Mouse (Mus musculus) spleen, postnatal 14 days (tissue): ENCODE results near the gene Clstn1.

Experiments used
- DNase-seq, 2 experiments: peaks; one replicate each; pipeline ENCODE4 v3.0.0; 2021 to 2022; ENCODE audit warnings: low spot score in 2 of 2

The Clstn1 gene

GRCm38 (mm10) chr4:149586044-149586782 lies at the start of gene Clstn1:
Gene Clstn1, plus strand, starts transcription at chr4:149586468.
- DNase-seq = no peak

- DNase-seq = no peak
These were observed 46.8 kb upstream of the Clstn1 start for GRCm38 (mm10) chr4:149539441-149539840.

GRCm38 (mm10) chr4:149541935-149542334 lies 44.3 kb upstream of the Clstn1 start:
- DNase-seq = no peak

- DNase-seq = no peak
These were observed 43.8 kb upstream of the Clstn1 start for GRCm38 (mm10) chr4:149542431-149542830.

- peak; percentile 47 to 74 for DNase-seq
These were observed 43.2 kb upstream of the Clstn1 start for GRCm38 (mm10) chr4:149542927-149543553.

- DNase-seq = no peak
These were observed 41.4 kb upstream of the Clstn1 start for GRCm38 (mm10) chr4:149544892-149545291.

GRCm38 (mm10) chr4:149546797-149547444 lies 39.3 kb upstream of the Clstn1 start:
- DNase-seq = no peak

- DNase-seq = no peak
These were observed 38.7 kb upstream of the Clstn1 start for GRCm38 (mm10) chr4:149547523-149547922.

- DNase-seq = peak; percentile 19 to 50
These were observed 36.9 kb upstream of the Clstn1 start for GRCm38 (mm10) chr4:149549221-149549925.

- no peak for DNase-seq
These were observed 35.4 kb upstream of the Clstn1 start for GRCm38 (mm10) chr4:149550866-149551265.

GRCm38 (mm10) chr4:149551696-149552095 lies 34.6 kb upstream of the Clstn1 start:
- no peak for DNase-seq

- no peak for DNase-seq
These were observed 32.4 kb upstream of the Clstn1 start for GRCm38 (mm10) chr4:149553834-149554233.

- no peak for DNase-seq
These were observed 30.2 kb upstream of the Clstn1 start for GRCm38 (mm10) chr4:149556111-149556510.

- no peak for DNase-seq
These were observed 28.4 kb upstream of the Clstn1 start for GRCm38 (mm10) chr4:149557905-149558304.

GRCm38 (mm10) chr4:149558389-149558788 lies 27.9 kb upstream of the Clstn1 start:
- DNase-seq = no peak

GRCm38 (mm10) chr4:149561392-149561791 lies 24.9 kb upstream of the Clstn1 start:
- DNase-seq = no peak

- no peak for DNase-seq
These were observed 24.0 kb upstream of the Clstn1 start for GRCm38 (mm10) chr4:149561986-149562904.

- no peak for DNase-seq
These were observed 23.3 kb upstream of the Clstn1 start for GRCm38 (mm10) chr4:149562905-149563347.

GRCm38 (mm10) chr4:149563941-149564361 lies 22.3 kb upstream of the Clstn1 start:
- DNase-seq = no peak

- no peak for DNase-seq
These were observed 21.5 kb upstream of the Clstn1 start for GRCm38 (mm10) chr4:149564452-149565407.
